Mouse (Mus musculus) embryo, embryonic 11 days (tissue): ENCODE data around the gene Emilin1.

Experiments used
- DNase-seq: peaks from one replicate; pipeline ENCODE4 v3.0.0-alpha.2; 2015

Gene Emilin1

DNA sequence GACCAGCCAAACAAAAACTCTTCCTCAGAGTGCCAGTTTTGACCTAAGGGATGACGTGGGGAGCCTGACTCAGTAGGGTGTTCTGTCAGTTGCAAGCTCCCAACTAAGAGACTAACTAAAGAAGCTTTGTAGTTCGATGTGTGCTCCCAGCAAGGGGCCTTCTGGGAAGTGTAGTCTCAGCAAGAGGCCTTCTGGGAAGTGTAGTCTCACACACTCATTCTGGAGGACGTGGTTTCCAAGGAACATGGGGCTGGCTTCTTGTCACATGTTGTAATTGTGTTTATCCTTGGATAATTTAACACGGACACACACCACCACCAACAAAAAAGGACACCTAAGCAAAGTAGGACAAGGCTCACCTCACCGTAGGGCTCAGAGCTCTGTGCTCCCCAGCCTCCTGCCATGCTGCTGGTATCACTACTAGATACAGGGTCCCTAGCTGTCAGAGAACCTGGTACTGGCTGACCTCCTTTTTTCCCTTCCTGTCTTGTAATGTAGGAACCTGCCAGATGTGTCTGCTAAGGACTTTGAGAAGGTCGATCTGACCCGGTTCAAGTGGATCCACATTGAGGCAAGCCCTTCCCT, 14.8 kb downstream of the Emilin1 start:
- DNase-seq = peak; percentile 52

- peak; percentile 79 for DNase-seq
Observed at GRCm38 (mm10) chr5:30930121-30930520, 16.9 kb downstream of the Emilin1 start.

DNA sequence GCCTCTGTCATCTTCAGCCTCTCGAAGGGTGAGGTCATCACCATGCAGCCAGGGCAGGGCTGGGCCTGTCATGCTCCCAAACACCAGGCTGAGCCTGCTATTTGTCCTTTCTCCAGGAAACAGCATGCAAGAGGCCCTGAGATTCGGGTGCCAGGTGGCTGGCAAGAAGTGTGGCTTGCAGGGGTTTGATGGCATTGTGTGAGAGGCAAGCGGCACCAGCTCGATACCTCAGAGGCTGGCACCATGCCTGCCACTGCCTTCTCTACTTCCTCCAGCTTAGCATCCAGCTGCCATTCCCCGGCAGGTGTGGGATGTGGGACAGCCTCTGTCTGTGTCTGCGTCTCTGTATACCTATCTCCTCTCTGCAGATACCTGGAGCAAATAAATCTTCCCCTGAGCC, 17.6 kb downstream of the Emilin1 start:
- no peak for DNase-seq

DNA sequence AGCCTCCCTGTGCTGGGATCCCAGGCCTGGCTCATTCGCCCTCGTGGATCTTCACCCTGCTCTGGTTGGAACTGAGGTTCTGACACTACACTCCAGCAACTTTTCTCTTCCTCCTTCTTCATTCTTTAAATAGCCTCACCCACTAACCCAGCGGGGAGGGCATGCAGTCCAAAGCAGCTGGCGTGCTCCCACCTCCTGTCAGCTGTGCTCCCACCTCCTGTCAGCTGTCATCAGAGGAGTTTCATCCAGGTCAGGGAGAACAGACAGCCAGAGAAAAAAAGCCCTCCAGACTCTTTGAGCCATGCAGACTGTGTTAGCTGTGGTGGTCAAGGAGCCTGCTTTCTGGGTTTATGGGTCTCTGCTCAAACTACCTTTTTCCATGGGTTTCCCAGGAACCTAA, 18.2 kb downstream of the Emilin1 start:
- DNase-seq = no peak

- no peak for DNase-seq
Observed at GRCm38 (mm10) chr5:30933705-30934104, 20.5 kb downstream of the Emilin1 start.

DNA sequence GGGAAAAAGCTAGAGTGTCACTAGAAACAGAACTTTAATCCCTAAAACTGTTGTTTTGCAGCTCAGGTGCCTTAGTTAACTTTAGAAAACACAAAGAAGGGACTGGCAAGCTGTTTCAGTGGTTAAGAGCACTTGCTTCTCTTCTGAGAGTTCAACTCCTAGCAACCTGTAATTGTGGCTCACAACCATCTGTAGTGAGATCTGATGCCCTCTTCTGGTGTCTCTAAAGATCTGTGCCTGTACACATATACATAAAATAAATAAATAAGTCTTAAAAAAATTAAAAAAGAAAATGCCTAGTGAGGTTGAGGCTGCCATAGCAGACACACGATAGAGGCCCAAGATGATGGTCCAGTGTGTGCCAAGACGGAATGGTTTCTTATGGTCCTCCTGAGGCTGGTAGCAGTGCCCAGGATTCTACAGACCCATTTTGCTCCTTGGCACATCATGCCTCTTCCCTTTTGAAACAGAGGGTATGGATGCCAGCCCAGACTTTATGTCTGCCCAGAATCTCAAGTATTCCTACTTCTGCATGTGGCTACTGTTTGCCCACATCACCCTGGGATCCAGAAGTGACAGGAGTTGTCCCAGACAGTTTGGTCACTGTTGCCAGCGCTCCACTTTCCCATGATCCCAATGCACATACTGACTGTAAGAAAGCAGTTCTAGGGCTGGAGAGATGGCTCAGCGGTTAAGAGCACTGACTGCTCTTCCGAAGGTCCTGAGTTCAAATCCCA, 21.7 kb downstream of the Emilin1 start:
- DNase-seq = no peak

GRCm38 (mm10) chr5:30943004-30943403, 29.8 kb downstream of the Emilin1 start:
- DNase-seq = peak; percentile 20

DNA sequence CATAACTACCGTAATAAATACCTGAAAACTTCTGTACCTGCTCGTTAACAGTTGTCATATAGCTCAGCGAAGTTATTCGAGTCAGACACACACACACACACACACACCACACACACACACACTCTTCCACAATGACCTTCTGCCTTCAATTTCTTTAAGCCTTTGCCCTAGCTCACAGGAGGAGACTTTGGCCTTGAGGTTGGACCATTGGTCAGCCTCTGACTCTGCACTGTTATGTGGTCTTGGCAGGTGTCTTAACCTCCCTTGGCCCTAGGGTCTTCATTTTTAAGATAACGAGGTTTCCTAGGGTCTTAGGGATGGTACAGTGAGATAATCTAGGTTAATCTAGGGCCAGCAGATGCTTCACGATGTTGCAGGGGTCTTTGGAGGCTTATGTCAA, 31.1 kb downstream of the Emilin1 start:
- no peak for DNase-seq

DNA sequence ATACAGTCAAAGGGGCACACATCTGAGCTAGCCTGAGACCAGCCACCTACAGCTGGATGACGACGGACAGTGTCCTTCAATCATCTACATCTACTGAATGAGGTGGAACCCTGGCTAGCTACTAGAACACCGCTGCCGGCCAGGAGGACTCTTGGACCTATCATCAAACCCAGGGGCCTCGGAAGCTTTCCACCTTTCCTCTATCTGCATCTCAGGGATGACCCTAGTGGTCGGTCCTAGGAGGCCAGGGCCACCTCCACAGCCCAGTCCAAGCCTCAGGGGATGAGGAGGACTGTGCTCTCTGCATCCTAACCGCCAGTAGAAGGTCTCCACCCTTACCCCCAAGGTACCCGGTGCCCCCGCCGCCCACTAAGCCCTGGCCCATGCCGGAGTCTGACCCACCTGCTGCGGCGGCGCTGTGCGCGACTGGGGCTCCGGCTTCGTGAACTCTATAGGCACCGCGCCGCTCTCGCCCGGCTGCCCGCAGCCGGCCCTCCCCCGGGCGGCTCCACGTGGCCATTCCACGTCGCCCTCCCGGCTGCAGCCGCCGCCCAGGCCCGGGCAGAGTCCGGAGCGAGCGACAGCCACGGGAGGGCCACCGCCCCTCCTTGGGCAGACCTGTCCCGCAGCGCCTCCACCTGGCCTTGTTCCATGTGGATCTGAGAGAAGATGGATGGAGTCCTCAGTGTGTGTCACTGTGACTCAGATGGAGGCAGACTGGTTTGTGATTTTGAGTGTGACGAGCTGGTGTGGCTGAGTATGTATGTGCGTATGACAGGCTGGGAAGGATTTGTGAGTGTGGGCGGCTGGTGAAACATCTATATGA, 32.0 kb downstream of the Emilin1 start, which contains the start of gene Cgref1:
Gene Cgref1 (minus strand): TSS at position 636 of the 826 bp plus-strand sequence.
- DNase-seq = peak; percentile 75

DNA sequence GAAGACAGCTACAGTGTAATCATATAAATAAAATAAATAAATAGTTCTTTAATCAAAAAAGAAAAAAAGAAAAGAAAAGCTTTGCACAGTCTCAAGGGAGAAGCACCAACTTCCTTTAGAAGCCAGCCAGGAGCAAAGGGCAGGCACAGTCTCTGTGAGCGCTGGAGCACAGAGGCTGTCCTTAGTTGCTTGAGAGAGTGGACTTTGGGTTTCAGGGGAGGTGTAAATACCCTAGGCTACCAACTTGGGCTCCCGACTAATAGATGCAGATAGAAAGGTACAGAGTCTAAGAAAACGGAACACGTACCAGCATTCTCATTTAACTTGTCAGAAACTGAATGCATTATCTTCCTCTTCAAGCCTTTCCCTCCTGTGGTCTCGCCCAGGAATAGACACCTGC, 35.4 kb downstream of the Emilin1 start:
- no peak for DNase-seq

DNA sequence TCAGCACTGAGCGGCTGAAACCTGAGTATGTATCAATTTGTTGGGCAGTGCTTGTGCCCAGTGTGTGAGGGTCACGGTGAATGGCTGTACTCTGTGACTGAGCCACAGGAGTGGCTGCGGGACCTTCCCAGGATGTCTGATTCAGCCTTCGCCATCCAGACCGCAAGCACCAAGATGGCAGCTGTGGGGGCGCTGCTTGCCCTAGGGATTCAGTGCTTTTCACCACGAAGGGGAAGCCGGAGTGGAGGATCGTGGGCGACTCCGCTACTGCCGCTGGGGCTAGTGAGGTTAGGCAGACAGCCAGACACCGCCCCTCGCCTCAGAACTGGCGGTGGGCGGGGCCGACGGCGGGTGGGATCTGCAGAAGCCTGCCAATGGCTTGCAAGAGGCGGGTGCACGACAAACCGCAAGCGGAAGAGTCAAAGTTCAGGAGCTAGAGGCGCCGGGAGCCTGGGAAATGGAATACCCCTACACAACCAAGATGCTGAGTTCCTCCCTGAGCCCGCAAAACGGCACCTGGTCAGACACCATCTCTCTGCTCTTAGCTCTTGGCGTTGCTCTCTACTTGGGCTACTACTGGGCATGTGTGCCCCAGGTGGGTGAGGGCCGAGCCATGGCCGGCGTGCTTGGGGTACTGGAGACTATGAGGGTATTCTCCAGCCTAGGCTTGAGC, 36.6 kb downstream of the Emilin1 start:
- peak; percentile 95 for DNase-seq

GRCm38 (mm10) chr5:30950451-30950850, 37.2 kb downstream of the Emilin1 start:
- DNase-seq = no peak

DNA sequence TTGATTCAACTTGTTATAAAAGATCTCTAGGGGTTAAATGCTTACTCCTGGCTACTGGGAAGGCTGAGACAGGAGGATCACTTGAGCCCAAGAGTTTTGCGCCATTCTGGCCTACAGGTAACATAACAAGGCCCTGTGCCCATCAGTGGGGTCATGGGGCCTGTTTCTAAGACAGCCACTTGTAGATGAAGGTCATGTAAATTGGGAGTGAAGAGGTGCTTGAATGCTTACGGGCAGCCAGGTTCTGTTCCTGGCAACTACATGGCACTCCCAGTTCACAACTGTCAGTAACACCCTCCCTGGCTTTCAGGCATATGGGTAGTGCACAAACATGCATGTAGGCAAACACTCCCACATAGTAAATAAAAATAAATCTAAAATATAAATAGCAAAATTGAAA, 37.7 kb downstream of the Emilin1 start:
- no peak for DNase-seq

DNA sequence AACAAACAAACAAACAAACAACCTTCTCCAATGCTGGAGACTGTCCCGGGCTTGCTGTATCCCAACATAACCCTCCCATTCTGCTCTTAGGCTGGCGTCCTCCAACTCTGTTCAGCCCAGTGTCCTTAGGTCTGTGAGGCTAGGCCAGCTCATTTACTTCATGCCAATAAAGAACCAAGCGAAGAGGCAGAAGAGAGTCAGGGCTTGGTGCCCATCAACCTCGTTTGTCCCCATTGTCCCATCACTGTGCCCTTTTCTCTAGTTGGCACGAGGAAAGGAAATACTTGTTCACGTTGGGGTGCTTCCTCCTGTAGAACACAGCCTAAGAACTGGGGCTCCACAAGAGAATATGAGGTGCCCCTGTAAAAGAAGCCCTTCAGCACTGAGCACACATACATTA, 38.5 kb downstream of the Emilin1 start:
- no peak for DNase-seq

- DNase-seq = no peak
Observed at GRCm38 (mm10) chr5:30952551-30952950, 39.3 kb downstream of the Emilin1 start.

DNA sequence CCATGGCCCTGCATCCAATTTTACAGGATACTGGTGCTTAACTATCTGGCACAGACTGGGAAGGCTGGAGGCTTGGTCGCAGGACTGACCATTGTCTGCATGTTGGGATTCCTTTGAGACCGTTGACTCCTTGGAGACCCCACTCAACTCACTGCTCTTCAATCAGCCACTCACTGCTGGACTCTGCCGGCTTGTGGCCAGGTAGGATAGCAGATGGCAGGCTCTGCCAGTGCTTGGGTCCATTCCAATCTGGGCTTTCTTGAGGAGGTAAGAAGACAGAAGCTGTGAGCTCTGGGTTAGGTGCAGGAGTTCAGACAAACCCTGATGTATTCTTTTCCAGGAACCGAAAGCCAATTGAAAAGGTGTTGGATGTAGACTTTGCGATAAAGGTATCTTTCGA, 40.9 kb downstream of the Emilin1 start:
- DNase-seq = no peak

DNA sequence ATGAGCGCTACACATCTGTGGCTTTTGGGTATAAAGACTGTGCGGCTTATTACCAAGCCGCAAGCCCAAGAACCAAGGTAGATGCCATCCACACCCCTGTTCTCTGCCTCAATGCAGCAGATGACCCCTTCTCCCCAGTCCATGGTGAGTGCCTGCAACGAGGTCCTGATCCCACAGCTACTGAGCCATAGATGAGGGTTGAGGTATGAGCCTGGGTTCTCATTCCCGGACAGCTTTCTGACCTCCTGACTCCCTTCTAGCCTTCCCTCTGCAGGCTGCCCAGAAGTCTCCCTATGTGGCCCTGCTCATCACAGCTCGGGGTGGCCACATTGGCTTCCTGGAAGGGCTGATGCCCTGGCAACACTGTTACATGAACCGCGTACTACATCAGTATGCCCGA, 41.4 kb downstream of the Emilin1 start:
- no peak for DNase-seq

GRCm38 (mm10) chr5:30955751-30956150, 42.5 kb downstream of the Emilin1 start:
- no peak for DNase-seq

DNA sequence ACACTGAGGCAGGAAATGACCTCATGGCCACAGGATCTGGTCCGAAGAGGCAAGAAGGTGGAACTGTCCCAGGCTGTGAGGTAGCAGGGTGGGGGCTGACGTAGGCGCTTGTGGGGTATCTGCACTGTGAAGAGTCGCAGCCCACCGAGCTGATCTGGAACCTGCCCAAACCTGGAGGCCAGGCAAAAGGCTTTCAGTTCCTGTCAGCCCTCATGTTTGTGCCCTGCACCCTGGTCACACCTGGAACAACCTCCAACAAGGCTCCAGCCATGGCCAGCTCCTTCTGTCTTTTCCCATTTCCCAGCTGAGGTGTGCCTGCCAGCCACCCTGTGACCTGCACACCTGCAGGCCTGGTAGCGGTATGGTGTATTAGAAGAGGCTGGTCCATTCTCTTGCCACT, 44.7 kb downstream of the Emilin1 start:
- no peak for DNase-seq

GRCm38 (mm10) chr5:30959198-30959854, 46.1 kb downstream of the Emilin1 start:
- DNase-seq = no peak

DNA sequence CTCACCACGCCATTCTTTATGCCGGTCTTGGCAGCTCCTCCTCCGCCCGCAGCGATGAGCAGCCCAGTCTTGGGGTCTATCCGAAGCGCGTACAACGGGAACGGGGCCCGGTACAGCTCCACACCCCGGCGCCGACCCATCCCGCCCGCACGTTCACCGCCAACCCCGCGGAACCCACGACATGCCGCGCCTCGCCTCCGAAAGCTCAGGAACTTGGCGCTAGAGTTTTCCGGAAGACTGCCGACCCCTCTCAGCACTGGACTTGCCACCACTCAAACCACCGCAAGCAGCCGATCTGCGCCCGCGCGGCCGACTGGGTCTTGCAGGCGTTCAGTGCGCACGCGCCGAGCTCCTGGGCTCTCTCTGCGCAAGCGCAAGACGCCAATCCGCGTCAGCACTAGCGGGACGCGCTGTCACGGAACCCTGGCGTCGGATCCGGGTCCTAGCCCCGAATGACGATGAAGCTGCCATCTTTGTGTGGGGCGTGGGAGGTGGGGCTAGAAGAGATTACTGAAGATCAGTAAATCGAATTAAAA, 46.8 kb downstream of the Emilin1 start, which contains the start of gene Preb:
Gene Preb (minus strand): TSS at position 396 of the 536 bp plus-strand sequence.
- peak; percentile 99 for DNase-seq

DNA sequence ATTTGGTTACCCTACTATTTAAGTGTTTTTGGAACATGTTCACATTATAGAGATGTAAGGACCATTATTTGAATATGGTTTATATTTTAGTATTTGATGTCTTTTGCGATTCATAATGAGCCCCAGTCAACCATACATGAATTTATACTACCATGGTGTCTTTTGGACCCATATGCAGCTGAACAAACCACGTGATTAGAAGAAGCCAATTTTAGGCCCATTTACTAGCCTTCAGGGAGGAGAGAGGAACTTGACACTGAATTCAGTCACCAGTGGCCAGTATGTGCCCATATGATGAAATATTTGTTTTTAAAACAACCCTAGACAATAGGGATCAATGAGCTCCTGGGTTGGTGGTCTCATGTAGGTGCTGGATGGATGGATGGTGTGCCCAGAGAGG, 47.6 kb downstream of the Emilin1 start:
- DNase-seq = no peak
